Mouse (Mus musculus): Measurements from ENCODE around the gene Hectd4. TPM values are rescaled to one million over a fixed set of nuclear protein-coding genes. Genes with fewer than 3 reads are reported as not detected.
"Not testable (repeated sequence)": the region's sequence is repeated elsewhere in the genome, so short reads cannot be mapped to it uniquely, and the experiment has no call there.

Hectd4 gene
- polyA plus RNA-seq, 1 experiment from 2014 or later: 7.8 TPM

DNA sequence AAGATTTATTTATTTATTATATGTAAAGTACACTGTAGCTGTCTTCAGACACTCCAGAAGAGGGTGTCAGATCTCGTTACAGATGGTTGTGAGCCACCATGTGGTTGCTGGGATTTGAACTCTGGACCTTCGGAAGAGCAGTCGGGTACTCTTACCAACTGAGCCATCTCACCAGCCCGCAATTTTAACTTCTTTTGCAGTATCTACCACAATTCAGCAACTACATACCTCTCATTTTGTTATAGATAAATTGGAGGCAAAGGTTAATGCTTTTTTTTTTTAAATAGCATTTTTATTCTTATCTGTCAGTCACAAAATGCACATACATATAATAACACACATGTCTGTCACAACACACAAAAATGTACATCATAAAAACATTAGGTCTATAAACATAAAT is 4.0 kb downstream of the Hectd4 start:
- not testable (repeated sequence) for H3K4me1 ChIP-seq; H3K4me2 ChIP-seq (replicated peaks); ATAC-seq (ENCODE audit: insufficient number of reproducible peaks, insufficient read depth, low FRiP score, low TSS enrichment); H3K4me3 ChIP-seq; H3K9ac ChIP-seq; H3K9me3 ChIP-seq; H3K27me3 ChIP-seq; H3K27ac ChIP-seq; H3K36me3 ChIP-seq
- WGBS: 91% methylated on average over 4 of the region's 4 CpGs

DNA sequence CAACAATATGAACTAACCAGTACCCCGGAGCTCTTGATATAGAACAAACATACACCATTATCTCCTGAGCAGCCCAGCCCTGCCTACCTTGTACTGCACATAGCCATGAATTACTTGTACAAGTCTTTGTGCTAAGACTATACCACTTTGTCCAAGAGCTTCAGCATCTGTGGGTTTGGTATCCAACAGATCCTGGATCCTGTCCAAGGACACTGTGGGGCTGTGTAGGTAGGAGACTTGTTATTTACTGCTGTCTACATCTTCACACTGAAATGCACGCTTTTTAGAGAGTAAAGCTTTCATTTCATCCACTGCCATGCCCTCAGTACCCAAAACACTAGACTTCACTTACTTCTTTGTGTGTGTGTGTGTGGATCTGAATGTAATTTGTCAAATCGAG is 4.8 kb downstream of the Hectd4 start:
- H3K4me3 ChIP-seq: no peak overlapping the region
- no peaks in the 10 kb centered on the region for H3K9me3 ChIP-seq
- no peak overlapping the region for H3K4me2 ChIP-seq (replicated peaks)
- no peak overlapping the region for H3K9ac ChIP-seq
- H3K27me3 ChIP-seq: no peaks in the 10 kb centered on the region
- WGBS: 87% methylated on average over 3 of the region's 3 CpGs
- H3K36me3 ChIP-seq: no peaks in the 10 kb centered on the region
- ATAC-seq (ENCODE audit: insufficient number of reproducible peaks, insufficient read depth, low FRiP score, low TSS enrichment): no peak
- no peak overlapping the region for H3K27ac ChIP-seq
- peaks cover 9% of the 10 kb centered on the region; the same call in 1 of the 2 replicates for H3K4me1 ChIP-seq

DNA sequence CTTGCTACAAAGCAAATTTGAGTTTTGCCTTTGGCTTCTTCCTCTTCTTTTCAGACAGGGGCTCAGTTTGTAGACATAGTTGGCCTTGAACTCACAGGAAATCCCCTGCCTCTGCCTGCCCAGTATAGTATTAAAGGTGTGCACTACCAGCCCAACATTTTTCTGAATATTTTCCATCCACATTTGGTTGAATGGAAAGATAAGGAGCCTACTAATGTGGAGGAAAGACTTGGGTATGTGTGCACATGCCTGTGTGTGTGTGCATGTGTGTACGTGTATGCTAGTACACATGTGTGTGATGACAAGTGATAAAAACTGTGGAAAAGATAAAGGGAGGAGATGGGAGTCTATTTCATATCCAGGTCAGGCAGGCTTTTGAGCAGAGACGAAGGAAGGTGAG is 5.8 kb downstream of the Hectd4 start:
- Histone ChIP-seq H3K4me2 (replicated peaks) (no peak overlapping the region), H3K9ac (no peak overlapping the region), H3K9me3 (no peaks in the 10 kb centered on the region), H3K4me3 (no peak overlapping the region), H3K27ac (no peak overlapping the region), H3K36me3 (no peaks in the 10 kb centered on the region), H3K4me1 (peaks cover 9% of the 10 kb centered on the region; the same call in 1 of the 2 replicates), H3K27me3 (no peaks in the 10 kb centered on the region)
- ATAC-seq (ENCODE audit: insufficient number of reproducible peaks, insufficient read depth, low FRiP score, low TSS enrichment): no peak
- WGBS: 80% methylated on average over 2 of the region's 2 CpGs

DNA sequence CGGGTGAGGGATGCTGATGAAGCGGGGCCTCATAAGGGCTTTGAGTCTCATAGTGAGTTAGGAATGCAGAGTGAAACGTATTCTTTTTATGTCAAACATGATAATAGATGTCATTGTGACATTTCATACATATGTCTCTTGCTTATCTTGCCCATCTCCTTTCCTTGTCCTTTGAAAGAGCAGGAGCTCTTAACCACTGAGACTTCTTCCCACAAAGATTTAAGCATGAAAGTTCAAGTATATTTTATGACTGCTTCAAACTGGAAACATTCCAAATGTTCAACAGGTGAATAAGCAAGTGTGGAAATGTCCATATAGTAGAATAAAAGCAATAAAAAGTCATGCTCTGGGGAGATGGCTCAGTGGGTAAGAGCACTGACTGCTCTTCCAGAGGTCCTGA is 6.4 kb downstream of the Hectd4 start:
- no peaks in the 10 kb centered on the region for H3K36me3 ChIP-seq
- no peak for ATAC-seq (ENCODE audit: insufficient number of reproducible peaks, insufficient read depth, low FRiP score, low TSS enrichment)
- no peak overlapping the region for H3K4me3 ChIP-seq
- no peaks in the 10 kb centered on the region for H3K9me3 ChIP-seq
- no peak overlapping the region for H3K4me2 ChIP-seq (replicated peaks)
- no peak overlapping the region for H3K27ac ChIP-seq
- peaks cover 5% of the 10 kb centered on the region; the same call in 1 of the 2 replicates for H3K4me1 ChIP-seq
- H3K27me3 ChIP-seq: no peaks in the 10 kb centered on the region
- no peak overlapping the region for H3K9ac ChIP-seq
- 79% methylated on average over 3 of the region's 3 CpGs for WGBS

DNA sequence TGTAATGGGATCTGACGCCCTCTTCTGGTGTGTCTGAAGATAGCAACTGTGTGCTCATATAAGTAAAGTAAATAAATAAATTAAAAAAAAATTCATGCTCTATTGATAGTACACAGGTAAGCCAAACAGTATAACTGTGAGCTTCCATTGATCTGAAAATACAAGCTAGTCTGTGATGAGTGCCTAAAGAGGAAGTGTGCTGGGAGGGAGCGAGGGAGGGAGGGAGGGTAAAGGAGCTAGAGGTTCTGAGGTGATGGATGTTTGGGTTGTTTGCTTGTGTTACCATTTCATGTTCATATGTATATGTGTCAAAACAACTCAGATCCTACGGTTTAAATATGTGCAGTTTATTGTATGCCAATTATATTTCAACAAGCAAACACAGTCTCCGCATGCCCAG is 6.8 kb downstream of the Hectd4 start:
- no peaks in the 10 kb centered on the region for H3K27me3 ChIP-seq
- H3K36me3 ChIP-seq: no peaks in the 10 kb centered on the region
- no peaks in the 10 kb centered on the region for H3K9me3 ChIP-seq
- H3K4me3 ChIP-seq: no peak overlapping the region
- WGBS: 81% methylated on average over 4 of the region's 4 CpGs
- H3K4me1 ChIP-seq: 0 out of 2 replicates have a peak, but pooled peaks cover under 1% of the 10 kb centered on the region
- no peak overlapping the region for H3K4me2 ChIP-seq (replicated peaks)
- no peak for ATAC-seq (ENCODE audit: insufficient number of reproducible peaks, insufficient read depth, low FRiP score, low TSS enrichment)
- no peak overlapping the region for H3K27ac ChIP-seq
- no peak overlapping the region for H3K9ac ChIP-seq

DNA sequence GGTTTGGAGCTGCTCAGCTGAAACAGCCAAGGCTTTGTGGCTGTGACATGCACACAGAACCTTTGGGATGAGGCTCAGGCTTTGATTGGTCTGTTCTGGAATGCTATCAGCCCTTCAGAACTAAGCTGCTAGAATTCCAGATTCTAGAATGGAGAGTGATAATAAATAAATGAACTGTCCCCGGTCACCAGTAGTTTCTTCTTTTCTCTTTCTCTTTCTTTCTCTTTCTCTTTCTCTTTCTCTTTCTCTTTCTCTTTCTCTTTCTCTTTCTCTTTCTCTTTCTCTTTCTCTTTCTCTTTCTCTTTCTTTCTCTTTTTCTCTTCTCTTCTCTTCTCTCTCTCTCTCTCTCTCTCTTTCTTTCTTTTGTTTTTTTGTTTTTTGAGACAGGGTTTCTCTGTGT is 7.3 kb downstream of the Hectd4 start:
- H3K4me2 ChIP-seq (replicated peaks); H3K9ac ChIP-seq; ATAC-seq (ENCODE audit: insufficient number of reproducible peaks, insufficient read depth, low FRiP score, low TSS enrichment); H3K36me3 ChIP-seq; H3K4me1 ChIP-seq; H3K9me3 ChIP-seq; H3K4me3 ChIP-seq; H3K27ac ChIP-seq; H3K27me3 ChIP-seq: not testable (repeated sequence)
- WGBS: 90% methylated on average over 1 of the region's 1 CpGs

DNA sequence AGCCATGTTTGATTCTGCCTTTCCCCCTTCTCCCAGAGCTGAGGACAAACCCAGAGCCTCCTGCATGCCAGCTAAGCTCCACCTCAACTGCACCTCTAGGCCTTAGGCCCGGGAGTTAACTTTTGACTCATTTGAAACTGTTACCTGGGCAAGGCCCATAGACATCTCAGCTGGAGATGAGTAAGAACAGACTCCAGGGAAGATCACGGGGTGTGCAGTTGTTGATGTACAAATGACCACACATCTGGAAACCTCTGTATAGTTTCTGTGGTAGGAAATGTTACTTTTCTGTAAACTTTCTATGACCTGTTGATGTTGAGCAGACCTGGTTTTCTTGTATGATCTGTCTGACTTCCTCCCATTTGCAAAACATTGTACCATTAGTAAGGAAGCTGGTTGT is 9.2 kb downstream of the Hectd4 start:
- no peaks in the 10 kb centered on the region for H3K27me3 ChIP-seq
- no peak overlapping the region for H3K9ac ChIP-seq
- H3K4me2 ChIP-seq (replicated peaks): no peak overlapping the region
- 80% methylated on average over 2 of the region's 2 CpGs for WGBS
- no peak for ATAC-seq (ENCODE audit: insufficient number of reproducible peaks, insufficient read depth, low FRiP score, low TSS enrichment)
- H3K27ac ChIP-seq: no peak overlapping the region
- no peak overlapping the region for H3K4me3 ChIP-seq
- no peaks in the 10 kb centered on the region for H3K36me3 ChIP-seq
- no peaks in the 10 kb centered on the region for H3K9me3 ChIP-seq
- no peaks in the 10 kb centered on the region for H3K4me1 ChIP-seq

DNA sequence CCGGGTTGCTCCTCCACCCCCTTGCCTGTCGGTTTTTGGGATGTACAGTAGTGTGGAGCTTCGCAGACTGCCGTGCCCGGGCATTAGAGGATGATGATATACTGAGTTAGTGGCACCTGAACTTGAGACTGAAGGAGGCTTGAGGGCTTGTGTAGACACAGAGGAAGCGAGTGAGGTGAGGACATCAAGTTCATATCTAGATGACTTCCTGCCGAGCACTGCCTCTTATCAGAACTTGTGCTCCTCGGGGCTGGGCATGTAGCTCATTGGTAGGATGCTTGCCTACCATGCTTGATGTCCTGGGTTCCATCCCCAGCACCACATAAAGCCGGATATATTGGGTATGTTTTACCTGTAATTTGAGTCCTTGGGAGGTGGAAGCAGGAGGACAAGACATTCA is 10.8 kb downstream of the Hectd4 start:
- no peak overlapping the region for H3K9ac ChIP-seq
- no peak overlapping the region for H3K27ac ChIP-seq
- 89% methylated on average over 9 of the region's 9 CpGs for WGBS
- no peaks in the 10 kb centered on the region for H3K9me3 ChIP-seq
- no peaks in the 10 kb centered on the region for H3K4me1 ChIP-seq
- ATAC-seq (ENCODE audit: insufficient number of reproducible peaks, insufficient read depth, low FRiP score, low TSS enrichment): no peak
- no peak overlapping the region for H3K4me2 ChIP-seq (replicated peaks)
- no peaks in the 10 kb centered on the region for H3K27me3 ChIP-seq
- H3K36me3 ChIP-seq: no peaks in the 10 kb centered on the region
- H3K4me3 ChIP-seq: no peak overlapping the region

DNA sequence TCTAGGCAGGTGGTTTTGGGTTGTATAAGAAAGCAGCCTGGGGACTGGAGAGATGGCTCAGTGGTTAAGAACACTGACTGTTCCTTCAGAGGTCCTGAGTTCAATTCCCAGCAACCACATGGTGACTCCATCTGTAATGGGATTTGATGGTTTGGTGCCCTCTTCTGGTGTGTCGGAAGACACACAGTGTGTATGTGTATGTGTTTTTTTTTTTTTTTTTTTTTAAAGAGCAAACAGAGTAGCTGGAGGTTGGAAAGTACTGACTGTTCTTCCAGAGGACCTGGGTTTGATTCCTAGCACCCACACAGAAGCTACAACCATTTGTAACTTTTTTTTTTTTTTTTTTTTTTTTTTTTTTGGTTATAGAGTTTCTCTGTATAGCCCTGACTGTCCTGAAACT is 12.8 kb downstream of the Hectd4 start:
- no peaks in the 10 kb centered on the region for H3K9me3 ChIP-seq

DNA sequence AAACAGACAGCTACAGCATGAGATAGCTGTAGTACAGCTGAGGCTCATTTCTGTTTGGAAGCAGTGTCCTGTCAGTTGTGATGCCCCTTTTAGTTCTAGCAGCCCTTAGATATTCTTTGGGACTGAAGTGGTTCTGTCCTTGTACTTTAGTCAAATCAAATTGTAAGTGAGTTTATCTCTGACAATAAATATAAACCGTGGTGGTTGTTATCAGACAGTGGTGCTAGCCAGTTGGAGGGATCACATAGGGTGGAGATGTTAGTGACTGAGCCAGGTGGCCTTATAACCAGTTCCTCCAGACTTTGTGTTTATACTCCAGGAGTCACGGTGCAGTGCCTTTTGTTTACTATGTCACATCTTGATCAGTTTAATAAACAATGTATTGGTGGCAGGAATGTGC is 13.7 kb downstream of the Hectd4 start:
- no peak for ATAC-seq (ENCODE audit: insufficient number of reproducible peaks, insufficient read depth, low FRiP score, low TSS enrichment)
- 90% methylated on average over 2 of the region's 2 CpGs for WGBS
- Histone ChIP-seq H3K9ac (no peak overlapping the region), H3K4me3 (no peak overlapping the region), H3K36me3 (no peaks in the 10 kb centered on the region), H3K27ac (no peak overlapping the region), H3K4me1 (no peaks in the 10 kb centered on the region), H3K27me3 (no peaks in the 10 kb centered on the region), H3K4me2 (replicated peaks) (no peak overlapping the region), H3K9me3 (no peaks in the 10 kb centered on the region)

More for the DNA sequence above, 12.8 kb downstream of the Hectd4 start:
- no peaks in the 10 kb centered on the region for H3K4me1 ChIP-seq
- H3K36me3 ChIP-seq: no peaks in the 10 kb centered on the region
- H3K27ac ChIP-seq: no peak overlapping the region
- H3K9ac ChIP-seq: no peak overlapping the region
- ATAC-seq (ENCODE audit: insufficient number of reproducible peaks, insufficient read depth, low FRiP score, low TSS enrichment): no peak
- no peak overlapping the region for H3K4me2 ChIP-seq (replicated peaks)
- H3K4me3 ChIP-seq: no peak overlapping the region
- WGBS: 88% methylated on average over 1 of the region's 1 CpGs
- no peaks in the 10 kb centered on the region for H3K27me3 ChIP-seq

DNA sequence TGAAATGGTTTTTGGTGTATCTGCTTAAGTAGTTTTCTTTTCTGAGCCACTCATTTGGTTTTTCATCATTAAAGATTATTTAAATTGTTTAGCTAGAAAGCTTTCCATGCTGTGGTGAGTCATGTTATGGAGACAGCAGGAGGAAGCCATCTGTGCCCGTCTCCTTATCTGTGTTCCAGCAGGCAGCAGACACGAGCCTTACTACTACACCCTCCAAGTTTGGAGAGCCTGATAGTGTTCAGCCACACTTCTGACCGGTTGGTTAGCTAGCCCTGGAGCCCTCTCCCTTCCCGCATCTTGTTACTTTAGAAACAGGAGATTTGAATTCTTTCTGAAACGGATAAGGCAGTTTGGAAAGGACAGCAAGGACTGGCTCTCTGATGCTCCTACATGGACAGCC is 16.2 kb downstream of the Hectd4 start:
- H3K4me3 ChIP-seq: no peak overlapping the region
- 71% methylated on average over 5 of the region's 5 CpGs for WGBS
- H3K27ac ChIP-seq: no peak overlapping the region
- no peaks in the 10 kb centered on the region for H3K4me1 ChIP-seq
- ATAC-seq (ENCODE audit: insufficient number of reproducible peaks, insufficient read depth, low FRiP score, low TSS enrichment): no peak
- H3K27me3 ChIP-seq: no peaks in the 10 kb centered on the region
- H3K4me2 ChIP-seq (replicated peaks): no peak overlapping the region
- H3K36me3 ChIP-seq: no peaks in the 10 kb centered on the region
- H3K9me3 ChIP-seq: no peaks in the 10 kb centered on the region
- H3K9ac ChIP-seq: no peak overlapping the region

DNA sequence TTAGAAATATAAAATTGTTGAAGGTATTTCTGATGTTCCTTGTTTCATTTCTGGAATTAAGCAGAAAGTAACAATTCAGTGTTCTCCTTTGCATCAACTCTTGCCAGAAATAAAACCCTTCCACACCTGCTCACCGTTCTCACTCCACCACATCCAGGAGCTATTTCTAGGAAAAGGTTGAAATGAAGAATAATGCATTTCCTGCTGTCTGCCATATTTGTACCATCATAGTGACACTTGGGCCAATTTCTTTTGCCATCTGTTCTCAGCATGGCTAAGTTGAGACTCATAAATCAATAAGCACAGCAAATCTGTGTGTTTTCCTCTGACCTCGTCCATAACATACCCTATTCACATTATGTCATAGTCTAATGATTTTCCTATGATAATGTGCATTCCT is 18.2 kb downstream of the Hectd4 start:
- H3K9me3 ChIP-seq: no peaks in the 10 kb centered on the region
- 86% methylated on average over 2 of the region's 2 CpGs for WGBS
- no peak for ATAC-seq (ENCODE audit: insufficient number of reproducible peaks, insufficient read depth, low FRiP score, low TSS enrichment)
- no peak overlapping the region for H3K27ac ChIP-seq
- no peaks in the 10 kb centered on the region for H3K27me3 ChIP-seq
- H3K4me1 ChIP-seq: no peaks in the 10 kb centered on the region
- no peak overlapping the region for H3K4me2 ChIP-seq (replicated peaks)
- H3K36me3 ChIP-seq: no peaks in the 10 kb centered on the region
- H3K4me3 ChIP-seq: no peak overlapping the region
- H3K9ac ChIP-seq: no peak overlapping the region

DNA sequence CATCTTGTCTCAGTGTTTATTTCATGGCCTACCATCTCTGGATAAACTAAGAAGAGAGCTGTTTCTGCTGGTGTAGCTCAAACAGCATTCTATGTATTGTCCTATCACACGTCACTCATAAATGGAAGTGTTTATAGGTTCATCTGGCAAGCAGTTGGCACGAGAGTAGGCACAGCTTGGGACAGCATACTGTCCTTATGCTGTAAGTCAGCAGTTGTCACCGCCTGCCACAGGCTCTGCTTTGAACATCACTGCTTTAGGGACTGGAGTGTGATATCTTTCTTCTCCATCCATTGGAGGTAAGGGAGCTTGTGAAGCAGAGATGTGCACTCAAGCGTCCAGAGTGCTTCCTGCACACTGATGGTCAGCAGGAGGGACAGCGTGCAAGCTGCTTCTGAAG is 19.8 kb downstream of the Hectd4 start:
- no peak for ATAC-seq (ENCODE audit: insufficient number of reproducible peaks, insufficient read depth, low FRiP score, low TSS enrichment)
- H3K36me3 ChIP-seq: no peaks in the 10 kb centered on the region
- H3K9ac ChIP-seq: no peak overlapping the region
- H3K27ac ChIP-seq: no peak overlapping the region
- H3K27me3 ChIP-seq: no peaks in the 10 kb centered on the region
- no peak overlapping the region for H3K4me2 ChIP-seq (replicated peaks)
- H3K9me3 ChIP-seq: no peaks in the 10 kb centered on the region
- no peaks in the 10 kb centered on the region for H3K4me1 ChIP-seq
- 86% methylated on average over 5 of the region's 5 CpGs for WGBS
- H3K4me3 ChIP-seq: no peak overlapping the region
